Mouse (Mus musculus) neural tube, embryonic 13.5 days (tissue): ENCODE measurements around the gene Hlx. TPM values are rescaled to one million over a fixed set of nuclear protein-coding genes. Genes with fewer than 3 reads are reported as not detected.

Source experiments
- ATAC-seq: fragments of 200-750 bp; cut with Nextera tagmentation; 2 replicates; pipeline ENCODE4 v1.8.0; 2017; ENCODE audit warnings: low read depth, mild to moderate bottlenecking, moderate TSS enrichment, moderate library complexity
- H3K27ac ChIP-seq: fragments of 300-500 bp; sonication (generic); replicated peaks from 2 replicates; pipeline ENCODE4 v1.5.1; 2015; ENCODE audit warnings: moderate library complexity, mild to moderate bottlenecking, inconsistent platforms
- H3K27me3 ChIP-seq: fragments of 300-500 bp; sonication (generic); 2 replicates; pipeline ENCODE4 v1.6.1; 2015; ENCODE audit warnings: mild to moderate bottlenecking, inconsistent platforms
- H3K36me3 ChIP-seq: fragments of 300-500 bp; sonication (generic); 2 replicates; pipeline ENCODE4 v1.6.1; 2015; ENCODE audit warnings: mild to moderate bottlenecking, inconsistent platforms
- H3K4me1 ChIP-seq: fragments of 300-500 bp; sonication (generic); replicated peaks from 2 replicates; pipeline ENCODE4 v1.6.1; 2015; ENCODE audit warnings: inconsistent platforms
- H3K4me2 ChIP-seq: fragments of 300-500 bp; sonication (generic); 2 replicates; pipeline ENCODE4 v1.6.1; 2015; ENCODE audit warnings: inconsistent platforms, mild to moderate bottlenecking, moderate library complexity
- H3K4me3 ChIP-seq: fragments of 300-500 bp; sonication (generic); 2 replicates; pipeline ENCODE4 v1.5.1; 2015; ENCODE audit warnings: mild to moderate bottlenecking, inconsistent platforms
- H3K9ac ChIP-seq: fragments of 300-500 bp; sonication (generic); 2 replicates; pipeline ENCODE4 v1.6.1; 2015; ENCODE audit warnings: moderate library complexity, mild to moderate bottlenecking, inconsistent platforms
- H3K9me3 ChIP-seq: fragments of 300-500 bp; sonication (generic); 2 replicates; pipeline ENCODE4 v1.6.1; 2016; ENCODE audit warnings: inconsistent platforms
- WGBS: fragments of 180-500 bp; shearing (Covaris S2); methylation state at CpG from one replicate; pipeline ENCODE4 v1.1.7; 2015; 5-methylcytosine and 5-hydroxymethylcytosine counted together
- polyA plus RNA-seq: library from polyadenylated mRNA; unstranded; fragments of >200 nt; fragmentation: Nextera tagmentation; extraction: Ambion mirVana; gene quantifications from 2 replicates; pipeline ENCODE4 v1.2.1, GENCODE M21; 2015

The Hlx gene
- polyA plus RNA-seq, 1 experiment from 2014 or later = 4.1 TPM

- Histone ChIP-seq H3K4me2 (no peak overlapping the region), H3K4me1 (peaks cover 13% of the 10 kb centered on the region), H3K9ac (no peak overlapping the region), H3K36me3 (no peaks in the 10 kb centered on the region), H3K9me3 (no peaks in the 10 kb centered on the region), H3K4me3 (no peak overlapping the region), H3K27ac (no peak overlapping the region), H3K27me3 (no peaks in the 10 kb centered on the region)
- WGBS = 85% methylated on average over 5 of the region's 5 CpGs
- ATAC-seq = no peak
Measured at GRCm38 (mm10) chr1:184752671-184753070, 20.3 kb upstream of the Hlx start.

GRCm38 (mm10) chr1:184750114-184750664, 17.8 kb upstream of the Hlx start:
- Histone ChIP-seq H3K9ac (no peak overlapping the region), H3K27me3 (0 out of 2 replicates have a peak, but pooled peaks cover 3% of the 10 kb centered on the region), H3K36me3 (no peaks in the 10 kb centered on the region), H3K4me1 (peaks cover 5% of the 10 kb centered on the region), H3K4me3 (no peak overlapping the region), H3K27ac (no peak overlapping the region), H3K4me2 (no peak overlapping the region), H3K9me3 (no peaks in the 10 kb centered on the region)
- no peak for ATAC-seq
- 84% methylated on average over 11 of the region's 11 CpGs for WGBS

GRCm38 (mm10) chr1:184748692-184749152, 16.3 kb upstream of the Hlx start:
- no peak overlapping the region for H3K4me2 ChIP-seq
- H3K4me3 ChIP-seq = no peak overlapping the region
- 0 out of 2 replicates have a peak, but pooled peaks cover 3% of the 10 kb centered on the region for H3K27me3 ChIP-seq
- peak overlapping the region; percentile 33 for H3K27ac ChIP-seq
- WGBS = 30% methylated on average over 14 of the region's 14 CpGs
- no peak overlapping the region for H3K9ac ChIP-seq
- H3K9me3 ChIP-seq = no peaks in the 10 kb centered on the region
- no peaks in the 10 kb centered on the region for H3K36me3 ChIP-seq
- ATAC-seq = no peak
- peaks cover 5% of the 10 kb centered on the region for H3K4me1 ChIP-seq

- Histone ChIP-seq H3K9me3 (no peaks in the 10 kb centered on the region), H3K27me3 (peaks cover 74% of the 10 kb centered on the region), H3K9ac (no peak overlapping the region), H3K4me2 (no peak overlapping the region), H3K4me1 (no peaks in the 10 kb centered on the region), H3K27ac (no peak overlapping the region), H3K36me3 (no peaks in the 10 kb centered on the region), H3K4me3 (no peak overlapping the region)
- no peak for ATAC-seq
- 8% methylated on average over 14 of the region's 14 CpGs for WGBS
Measured at GRCm38 (mm10) chr1:184737876-184738479, 5.6 kb upstream of the Hlx start.

GRCm38 (mm10) chr1:184737228-184737627, 4.8 kb upstream of the Hlx start:
- H3K9me3 ChIP-seq = no peaks in the 10 kb centered on the region
- no peak overlapping the region for H3K9ac ChIP-seq
- H3K36me3 ChIP-seq = no peaks in the 10 kb centered on the region
- no peak overlapping the region for H3K27ac ChIP-seq
- no peak for ATAC-seq
- H3K4me3 ChIP-seq = no peak overlapping the region
- H3K4me1 ChIP-seq = peaks cover 6% of the 10 kb centered on the region; the same call in 1 of the 2 replicates
- WGBS = 34% methylated on average over 2 of the region's 2 CpGs
- H3K4me2 ChIP-seq = no peak overlapping the region
- H3K27me3 ChIP-seq = peaks cover 80% of the 10 kb centered on the region

GRCm38 (mm10) chr1:184736260-184736659, 3.8 kb upstream of the Hlx start:
- peaks cover 15% of the 10 kb centered on the region for H3K4me1 ChIP-seq
- no peak for ATAC-seq
- WGBS = 2% methylated on average over 5 of the region's 5 CpGs
- H3K9me3 ChIP-seq = no peaks in the 10 kb centered on the region
- H3K4me3 ChIP-seq = no peak overlapping the region
- H3K36me3 ChIP-seq = no peaks in the 10 kb centered on the region
- no peak overlapping the region for H3K4me2 ChIP-seq
- H3K27me3 ChIP-seq = peaks cover 89% of the 10 kb centered on the region
- H3K9ac ChIP-seq = no peak overlapping the region
- no peak overlapping the region for H3K27ac ChIP-seq

- H3K4me2 ChIP-seq = no peak overlapping the region
- H3K9ac ChIP-seq = no peak overlapping the region
- H3K4me1 ChIP-seq = peaks cover 15% of the 10 kb centered on the region
- no peaks in the 10 kb centered on the region for H3K9me3 ChIP-seq
- no peaks in the 10 kb centered on the region for H3K36me3 ChIP-seq
- no peak overlapping the region for H3K27ac ChIP-seq
- peaks cover 95% of the 10 kb centered on the region for H3K27me3 ChIP-seq
- WGBS = 2% methylated on average over 25 of the region's 25 CpGs
- H3K4me3 ChIP-seq = no peak overlapping the region
- ATAC-seq = no peak
Measured at GRCm38 (mm10) chr1:184734991-184735920, 2.8 kb upstream of the Hlx start.

- Histone ChIP-seq H3K27me3 (peaks cover 95% of the 10 kb centered on the region), H3K9ac (no peak overlapping the region), H3K27ac (no peak overlapping the region), H3K36me3 (no peaks in the 10 kb centered on the region), H3K4me1 (peaks cover 15% of the 10 kb centered on the region), H3K9me3 (no peaks in the 10 kb centered on the region), H3K4me3 (no peak overlapping the region), H3K4me2 (peak overlapping the region; percentile 59; the same call in 1 of the 2 replicates)
- WGBS = 1% methylated on average over 27 of the region's 27 CpGs
- no peak for ATAC-seq
Measured at GRCm38 (mm10) chr1:184734067-184734830, 1.8 kb upstream of the Hlx start.

GRCm38 (mm10) chr1:184733300-184734066, 1.1 kb upstream of the Hlx start:
- peak overlapping the region; percentile 43 for H3K4me3 ChIP-seq
- H3K27ac ChIP-seq = no peak overlapping the region
- no peak for ATAC-seq
- no peaks in the 10 kb centered on the region for H3K9me3 ChIP-seq
- WGBS = 2% methylated on average over 28 of the region's 28 CpGs
- H3K4me2 ChIP-seq = peak overlapping the region; percentile 59
- no peak overlapping the region for H3K9ac ChIP-seq
- H3K4me1 ChIP-seq = peaks cover 15% of the 10 kb centered on the region
- no peaks in the 10 kb centered on the region for H3K36me3 ChIP-seq
- peaks cover 95% of the 10 kb centered on the region for H3K27me3 ChIP-seq

GRCm38 (mm10) chr1:184731644-184732545, 524 bp downstream of the Hlx start:
- Histone ChIP-seq H3K4me1 (peaks cover 27% of the 10 kb centered on the region), H3K36me3 (no peaks in the 10 kb centered on the region), H3K9me3 (no peaks in the 10 kb centered on the region), H3K4me3 (peak overlapping the region; percentile 43), H3K27me3 (peaks cover 96% of the 10 kb centered on the region), H3K4me2 (peak overlapping the region; percentile 59), H3K27ac (peak overlapping the region; percentile 70), H3K9ac (peak overlapping the region; percentile 64)
- whole genome bisulfite sequencing = under 1% methylated on average over 83 of the region's 85 CpGs
- peak; percentile 34; the same call in 1 of the 2 replicates for ATAC-seq
